Mouse (Mus musculus) neural tube, embryonic 10.5 days (tissue): ENCODE measurements around the gene Megf6.

Experiments used
- DNase-seq: peaks from one replicate; pipeline ENCODE4 v3.0.0-alpha.2; 2017; ENCODE audit warnings: low spot score; ENCODE audit errors: extremely low spot score

Megf6 gene

DNA sequence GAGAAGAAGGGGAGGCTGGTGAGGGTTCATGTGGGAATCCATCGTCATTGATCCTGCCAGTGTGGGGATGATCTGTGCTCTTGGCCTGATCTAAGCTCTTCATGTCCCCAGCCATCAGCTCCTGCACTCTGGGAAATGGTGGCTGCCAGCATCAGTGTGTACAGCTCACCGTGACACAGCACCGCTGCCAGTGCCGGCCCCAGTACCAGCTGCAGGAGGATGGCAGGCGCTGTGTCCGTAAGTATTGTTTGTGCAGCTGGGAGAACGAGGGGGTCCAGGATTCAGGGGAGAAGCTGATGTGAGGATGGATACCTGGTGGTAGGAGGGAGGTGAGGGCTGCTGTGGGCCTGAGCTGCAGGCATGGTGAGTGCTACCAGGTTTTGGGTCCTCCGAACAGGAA is 78.8 kb downstream of the Megf6 start:
- DNase-seq = no peak

- no peak for DNase-seq
Measured at GRCm38 (mm10) chr4:154252537-154253255, 82.2 kb downstream of the Megf6 start.

- DNase-seq = no peak
Measured at GRCm38 (mm10) chr4:154260755-154261154, 90.2 kb downstream of the Megf6 start.

DNA sequence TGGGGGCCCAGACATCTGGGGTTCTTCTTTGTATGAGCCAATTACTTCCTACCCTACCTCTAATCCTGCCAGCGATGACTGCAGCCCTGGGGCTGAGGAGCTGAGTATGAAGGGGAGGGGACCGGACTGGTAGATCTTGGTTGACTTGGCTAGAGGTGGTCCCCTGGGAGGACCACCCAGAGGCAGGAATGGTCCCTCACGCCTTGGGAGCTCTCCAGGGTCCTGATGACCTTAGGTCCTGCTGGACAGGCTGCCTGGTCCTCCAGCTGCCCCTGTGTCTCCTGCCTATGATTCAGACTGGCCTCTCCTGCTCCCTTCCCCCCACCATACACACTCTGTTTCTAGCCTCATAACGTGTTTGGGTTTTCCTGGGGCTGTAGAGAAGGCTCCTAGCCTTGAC is 91.5 kb downstream of the Megf6 start:
- DNase-seq = no peak

GRCm38 (mm10) chr4:154267511-154267910 is 97.0 kb downstream of the Megf6 start:
- no peak for DNase-seq

- DNase-seq = no peak
Measured at GRCm38 (mm10) chr4:154269520-154269919, 99.0 kb downstream of the Megf6 start.

GRCm38 (mm10) chr4:154273000-154273399 is 102.5 kb downstream of the Megf6 start:
- DNase-seq = peak; percentile 49

- no peak for DNase-seq
Measured at GRCm38 (mm10) chr4:154279481-154279880, 109.0 kb downstream of the Megf6 start.

GRCm38 (mm10) chr4:154283671-154284070 is 113.1 kb downstream of the Megf6 start:
- no peak for DNase-seq

GRCm38 (mm10) chr4:154293735-154294201 is 123.2 kb downstream of the Megf6 start:
- DNase-seq = no peak

DNA sequence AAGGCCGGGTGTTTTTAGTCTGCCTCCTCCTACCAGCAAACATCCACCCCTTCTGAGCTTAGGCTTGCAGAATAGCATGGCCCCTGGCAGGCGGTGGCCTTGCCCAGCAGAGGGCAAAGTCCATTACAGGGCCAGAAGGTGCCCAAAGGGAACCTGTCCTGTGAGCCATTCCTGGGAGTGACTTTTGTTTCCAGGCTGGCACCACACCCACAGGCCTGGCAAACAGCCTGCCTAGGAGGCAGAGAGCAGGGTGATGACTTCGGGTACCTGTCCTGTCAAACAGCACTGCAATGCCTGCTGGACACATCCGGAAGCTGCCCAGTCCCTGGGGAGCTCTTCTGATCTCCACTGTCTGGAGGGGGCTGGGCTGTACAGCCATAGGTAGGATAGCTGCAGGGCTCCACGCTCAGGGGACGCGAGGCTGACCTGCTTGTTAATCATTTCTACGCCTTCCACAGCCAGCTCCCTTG is 123.8 kb downstream of the Megf6 start:
- no peak for DNase-seq

- DNase-seq = peak; percentile 34
Measured at GRCm38 (mm10) chr4:154297761-154298160, 127.2 kb downstream of the Megf6 start.

DNA sequence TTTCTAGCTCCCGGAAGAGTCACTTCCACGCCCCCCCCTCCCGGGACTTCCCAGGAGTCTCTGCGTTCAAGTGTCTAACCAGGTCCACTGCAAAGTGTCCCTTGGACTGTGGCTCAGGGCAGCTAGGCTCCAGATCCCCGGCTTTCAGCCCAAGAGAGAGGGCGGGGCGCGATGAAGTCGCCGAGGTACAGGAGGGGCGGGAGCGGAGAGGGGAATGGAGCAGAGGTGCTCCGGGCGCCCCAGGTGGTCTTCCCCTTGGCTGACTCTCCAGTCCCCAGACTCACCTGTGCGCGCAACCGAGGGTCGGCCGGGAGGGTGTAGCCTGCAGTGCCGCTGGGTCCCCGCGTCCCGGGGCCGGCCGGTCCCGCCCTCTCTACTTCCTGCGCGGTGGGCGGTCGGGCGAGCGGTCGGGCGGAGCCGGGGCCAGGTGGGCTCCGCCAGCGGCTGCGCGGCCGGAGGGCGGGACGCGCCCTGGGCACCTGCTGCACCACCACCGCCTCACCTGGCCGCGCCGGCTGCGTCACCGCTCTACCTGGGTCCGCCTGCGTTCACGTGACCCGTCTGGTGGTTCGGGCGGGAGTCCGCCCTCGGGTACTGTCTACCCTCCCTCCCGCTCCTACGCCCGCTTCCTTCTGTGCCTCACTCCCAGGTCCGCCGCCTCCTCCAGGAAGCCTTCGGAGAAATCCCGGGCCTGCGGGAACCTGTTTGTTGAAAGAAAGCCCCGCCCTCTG is 129.2 kb downstream of the Megf6 start:
- peak; percentile 33 for DNase-seq

DNA sequence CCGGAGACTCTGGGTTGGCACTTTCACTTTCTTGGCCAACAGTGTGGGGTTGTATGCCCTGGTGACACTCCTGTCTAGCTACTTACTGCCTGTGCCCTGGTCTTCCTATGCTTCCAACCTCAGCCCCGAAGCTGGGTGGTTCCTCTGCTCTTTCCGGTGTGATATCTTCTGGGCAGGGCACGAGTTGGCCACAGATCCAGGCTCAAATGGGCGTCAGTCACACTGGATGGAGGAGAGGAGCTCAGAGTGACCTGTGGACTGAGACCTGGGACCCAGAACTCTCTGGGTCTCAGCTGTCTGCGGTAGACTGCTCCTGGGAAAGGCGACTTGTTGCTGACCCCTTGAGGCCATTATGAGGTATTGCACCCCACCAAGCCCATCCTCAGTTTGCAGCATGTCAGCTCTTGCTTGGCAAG is 130.9 kb downstream of the Megf6 start, which contains the start of gene Arhgef16:
Gene Arhgef16 (minus strand): TSS at position 211 of the 416 bp plus-strand sequence.
- peak; percentile 70 for DNase-seq

DNA sequence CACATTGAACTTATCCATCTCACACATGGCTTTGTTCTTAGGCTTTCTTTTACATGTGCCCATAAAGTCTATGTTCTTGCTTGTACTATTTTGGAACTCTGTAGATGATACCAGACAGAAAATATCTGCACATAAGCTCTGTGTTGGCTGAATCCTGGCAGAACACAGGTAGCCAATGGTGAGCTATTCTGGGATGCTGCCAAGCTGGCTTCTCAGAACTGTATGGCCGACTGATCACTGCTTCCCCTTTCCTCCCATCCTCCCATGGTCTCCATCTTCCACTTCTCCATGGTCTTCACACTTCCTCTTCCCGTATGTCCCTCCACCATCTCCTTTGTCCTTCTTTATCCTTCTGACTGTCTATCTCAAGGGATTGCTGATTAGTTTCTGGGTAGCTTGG is 138.6 kb downstream of the Megf6 start:
- no peak for DNase-seq

- DNase-seq = no peak
Measured at GRCm38 (mm10) chr4:154310576-154311262, 140.2 kb downstream of the Megf6 start.

DNA sequence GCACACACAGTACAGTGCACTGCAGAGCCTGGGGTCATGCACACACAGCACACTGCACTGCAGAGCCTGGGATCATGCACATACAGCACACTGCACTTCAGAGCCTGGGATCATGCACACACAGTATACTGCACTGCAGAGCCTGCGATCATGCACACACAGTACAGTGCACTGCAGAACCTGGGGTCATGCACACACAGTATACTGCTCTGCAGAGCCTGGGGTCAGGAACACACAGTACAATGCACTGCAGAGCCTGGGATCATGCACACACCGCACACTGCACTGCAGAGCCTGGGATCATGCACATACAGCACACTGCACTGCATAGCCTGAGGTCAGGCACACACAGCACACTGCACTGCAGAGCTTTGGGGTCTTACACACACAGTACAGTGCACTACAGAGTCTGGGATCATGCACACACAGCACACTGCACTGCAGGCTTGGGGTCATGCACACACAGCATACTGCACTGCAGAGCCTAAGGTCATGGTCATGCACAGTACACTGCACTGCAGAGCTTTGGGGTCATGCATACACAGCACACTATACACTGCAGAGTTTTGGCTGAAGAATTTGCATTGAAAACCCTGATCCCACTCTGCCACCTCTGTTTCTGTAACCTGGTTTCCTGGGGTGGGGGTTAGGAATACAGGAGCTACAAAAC is 141.7 kb downstream of the Megf6 start:
- DNase-seq = no peak

DNA sequence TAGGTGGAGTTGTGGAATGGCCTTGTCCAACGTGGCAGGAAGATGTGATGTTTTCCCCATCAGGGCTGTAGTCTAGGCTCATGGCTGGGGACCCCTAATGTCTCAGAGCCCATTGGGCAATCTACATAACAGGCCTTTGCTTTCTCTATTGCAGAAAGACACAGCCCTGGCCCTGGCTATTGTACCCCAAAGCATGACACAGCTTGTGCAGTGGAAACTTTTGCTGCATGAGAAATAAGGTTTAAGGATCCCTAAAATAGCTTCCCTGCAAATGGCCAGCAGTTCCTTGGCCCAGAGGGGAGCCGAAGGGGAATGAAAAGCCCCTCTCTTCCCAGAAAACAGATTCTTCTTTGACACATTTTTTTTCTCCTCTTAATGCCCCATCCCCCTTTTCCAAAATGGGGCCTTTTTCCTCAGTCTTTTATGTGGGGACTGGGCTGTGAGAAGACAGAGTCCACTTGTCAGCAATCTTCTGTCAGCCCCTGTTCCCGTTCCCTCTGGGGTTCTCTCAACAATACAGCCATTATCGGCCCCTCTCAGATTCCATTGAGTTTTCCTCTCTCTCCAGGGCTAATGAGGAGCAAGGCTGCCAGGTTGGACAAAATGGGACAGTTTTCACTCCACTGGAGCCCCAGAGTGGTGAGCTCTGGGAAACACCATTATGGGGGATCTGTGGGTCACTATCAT is 142.5 kb downstream of the Megf6 start:
- no peak for DNase-seq

GRCm38 (mm10) chr4:154313622-154313967 is 143.1 kb downstream of the Megf6 start:
- DNase-seq = no peak
